Mouse (Mus musculus): Measurements from ENCODE around the gene Sap30l. TPM values are rescaled to one million over a fixed set of nuclear protein-coding genes. Genes with fewer than 3 reads are reported as not detected.

Sap30l gene
- total RNA-seq, 1 experiment from 2014 or later, result 60.8 TPM

Other genes with a start within 250 kb of the Sap30l start
- 52.7 and 55.6 TPM in 2 replicates for gene Galnt10, start 156.2 kb upstream of the Sap30l start, total RNA-seq (2021)
- gene Hand1, start 31.2 kb downstream of the Sap30l start, total RNA-seq (2021), result 8.0 and 13.6 TPM in 2 replicates
- 103 and 106 TPM in 2 replicates for gene Larp1, start 207.4 kb downstream of the Sap30l start, total RNA-seq (2021)